Mouse (Mus musculus): ENCODE data around the gene Phxr2. TPM values are rescaled to one million over a fixed set of nuclear protein-coding genes. Genes with fewer than 3 reads are reported as not detected.
A peak's percentile ranks its signal among the peaks of the same experiment; 100 is the strongest.

The Phxr2 gene
- polyA plus RNA-seq, 2 experiments from 2014 or later = 0.67 TPM; not detected in 1

GRCm38 (mm10) chr10:99093364-99093763 lies 32.8 kb downstream of the Phxr2 start:
- no peak for ATAC-seq

DNA sequence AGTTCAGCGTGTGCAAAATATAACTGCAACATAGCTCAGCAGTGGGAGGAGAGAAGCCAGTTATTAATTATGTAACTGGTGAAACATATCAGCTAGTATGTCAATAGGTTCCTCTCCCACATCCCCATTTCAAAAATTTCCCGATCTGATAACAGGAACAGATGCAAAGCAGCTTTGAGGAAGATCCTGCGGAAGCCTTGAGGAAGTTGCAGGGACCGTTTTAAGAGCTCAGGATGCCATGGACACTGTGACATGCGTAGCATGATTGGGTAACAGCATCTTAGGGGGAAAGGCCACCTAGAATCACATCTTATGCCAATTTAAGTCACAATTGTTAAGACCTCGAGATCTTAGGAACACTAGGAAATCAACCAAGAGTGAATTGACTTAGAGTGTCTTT lies 36.2 kb downstream of the Phxr2 start:
- ATAC-seq = no peak

GRCm38 (mm10) chr10:99086029-99086428 lies 40.1 kb downstream of the Phxr2 start:
- no peak for ATAC-seq

DNA sequence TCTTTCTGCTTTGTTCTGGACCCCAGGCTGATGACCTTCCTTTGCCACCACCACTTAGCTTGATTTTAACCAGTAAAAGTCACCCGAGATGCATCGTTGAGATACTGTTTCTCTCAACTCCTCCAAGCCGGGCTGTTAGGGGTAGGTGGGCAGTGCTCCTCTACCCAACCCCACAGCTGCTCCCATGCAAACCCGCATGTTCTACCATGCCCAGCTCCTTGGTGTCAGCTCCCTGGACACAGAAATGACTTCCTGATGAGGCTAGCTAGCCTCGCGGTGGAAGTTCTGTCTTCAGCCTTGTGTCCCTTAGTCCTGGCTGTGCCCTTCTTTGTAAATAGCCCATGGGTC lies 40.9 kb downstream of the Phxr2 start:
- ATAC-seq = no peak

- ATAC-seq = peak; percentile 81
These were observed 41.5 kb downstream of the Phxr2 start for GRCm38 (mm10) chr10:99084397-99085239.

DNA sequence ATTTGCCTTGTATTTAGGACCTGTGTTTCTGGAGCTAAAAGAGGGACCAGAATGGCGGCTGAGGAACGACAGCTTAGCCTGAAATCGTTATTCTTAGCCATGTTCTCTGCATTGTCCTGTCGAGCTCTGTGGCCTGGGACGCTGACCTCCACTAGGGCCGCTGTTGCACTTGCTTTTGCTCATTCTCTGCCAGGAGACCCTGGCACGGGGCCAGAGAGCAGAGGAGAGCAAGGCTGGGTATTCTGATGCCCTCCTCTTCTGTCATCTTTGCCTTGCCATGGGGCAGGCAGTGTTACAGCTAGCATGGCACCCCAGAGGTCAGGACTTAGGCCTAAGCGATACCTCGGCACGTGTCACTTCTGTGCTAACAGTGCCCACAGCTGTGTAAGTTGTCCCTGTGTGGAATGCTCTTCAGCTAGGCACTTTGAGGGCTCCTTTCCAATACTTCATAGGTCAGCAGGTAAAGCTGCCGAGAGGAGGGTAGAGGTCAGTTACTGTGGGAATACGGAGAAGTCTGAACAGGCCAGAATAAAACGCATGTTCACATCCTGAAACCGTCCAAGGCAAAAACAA lies 42.6 kb downstream of the Phxr2 start:
- ATAC-seq = no peak

DNA sequence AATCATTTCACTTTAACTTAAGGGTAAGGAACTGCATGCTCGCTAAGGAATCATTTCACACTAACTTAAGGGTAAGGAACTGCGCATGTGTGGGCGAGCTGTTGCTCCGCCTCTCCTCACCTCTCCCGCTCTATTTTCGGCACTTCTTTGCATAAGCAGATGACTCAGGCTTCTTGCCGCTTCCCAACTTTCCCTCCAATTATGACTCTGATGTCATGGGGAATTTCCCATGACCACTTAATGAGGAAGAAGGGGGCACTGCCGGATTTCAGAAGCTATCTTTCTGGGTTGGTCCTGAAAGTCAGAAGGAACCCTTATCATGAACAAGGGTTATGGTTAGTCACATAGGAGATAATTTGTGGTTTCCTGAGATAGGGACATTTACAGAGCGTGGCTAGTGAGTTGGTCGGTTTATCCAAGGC lies 44.5 kb downstream of the Phxr2 start:
- no peak for ATAC-seq

DNA sequence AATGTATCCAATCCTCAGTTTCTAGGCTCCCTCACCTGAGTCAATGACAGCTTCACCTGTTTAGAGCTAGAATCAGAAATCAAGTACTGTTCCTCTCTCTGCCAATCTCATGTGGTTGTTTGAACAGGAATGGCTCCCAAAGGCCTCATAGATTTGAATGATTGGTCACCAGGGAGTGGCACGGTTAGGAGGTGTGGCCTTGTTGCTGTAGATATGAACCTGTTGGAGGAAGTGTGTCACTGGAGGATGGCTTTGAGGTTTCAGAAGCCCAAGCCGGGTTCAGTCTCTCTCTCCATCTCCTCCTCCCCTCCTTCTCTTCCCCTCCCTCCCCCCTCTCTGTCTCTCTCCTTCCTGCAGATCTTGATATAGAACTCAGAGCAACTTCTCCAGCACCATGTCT lies 47.5 kb downstream of the Phxr2 start:
- no peak for ATAC-seq

GRCm38 (mm10) chr10:99076113-99076895 lies 49.8 kb downstream of the Phxr2 start:
- ATAC-seq = no peak

Other genes starting within 250 kb of the Phxr2 start
- gene Atp2b1, start 211.9 kb downstream of the Phxr2 start, polyA plus RNA-seq (2017; shearing (Covaris generic)) = 100 to 1,000 TPM in 1 of 2 experiments, 10 to 100 TPM in 1; 95.0 to 130 TPM
- 10 to 100 TPM; 10.4 to 10.8 TPM for gene Poc1b, start 19.3 kb downstream of the Phxr2 start, polyA plus RNA-seq (2017; shearing (Covaris generic))
- 1 to 10 TPM; 3.0 to 3.1 TPM for gene Galnt4, start 18.2 kb downstream of the Phxr2 start, polyA plus RNA-seq (2017; shearing (Covaris generic))
- 10 to 100 TPM; 26.0 to 35.2 TPM for gene Dusp6, start 136.9 kb upstream of the Phxr2 start, polyA plus RNA-seq (2017; shearing (Covaris generic))

Data from activated CD4-positive, CD25-positive, alpha-beta regulatory T cell, adult 4 months (primary cell).